Mouse (Mus musculus) adrenal gland, postnatal 14 days (tissue): ENCODE measurements around the gene Nfe2l3. TPM values are rescaled to one million over a fixed set of nuclear protein-coding genes. Genes with fewer than 3 reads are reported as not detected.
"Not testable (repeated sequence)": the region's sequence is repeated elsewhere in the genome, so short reads cannot be mapped to it uniquely, and the experiment has no call there.

Experiments used
- DNase-seq: peaks from one replicate; pipeline ENCODE4 v3.0.0; 2021; ENCODE audit warnings: mixed read lengths
- total RNA-seq: library from RNA; stranded (reverse); gene quantifications from 2 replicates; pipeline ENCODE4 v1.2.3, GENCODE M21; 2021

The Nfe2l3 gene
- total RNA-seq, 1 experiment from 2014 or later: 0.33 TPM

GRCm38 (mm10) chr6:51442191-51442835 lies 9.8 kb downstream of the Nfe2l3 start:
- DNase-seq: no peak

- DNase-seq: no peak
These were observed 20.5 kb downstream of the Nfe2l3 start for GRCm38 (mm10) chr6:51452927-51453503.

- no peak for DNase-seq
These were observed 22.5 kb downstream of the Nfe2l3 start for GRCm38 (mm10) chr6:51454949-51455348.

GRCm38 (mm10) chr6:51456198-51456597 lies 23.7 kb downstream of the Nfe2l3 start:
- DNase-seq: no peak

GRCm38 (mm10) chr6:51457283-51457682 lies 24.8 kb downstream of the Nfe2l3 start:
- no peak for DNase-seq

- no peak for DNase-seq
These were observed 25.4 kb downstream of the Nfe2l3 start for GRCm38 (mm10) chr6:51457770-51458387.

- DNase-seq: peak; percentile 63
These were observed 26.4 kb downstream of the Nfe2l3 start for GRCm38 (mm10) chr6:51458925-51459312.

GRCm38 (mm10) chr6:51459313-51460020 lies 27.0 kb downstream of the Nfe2l3 start:
- peak; percentile 24 for DNase-seq

- DNase-seq: no peak
These were observed 27.5 kb downstream of the Nfe2l3 start for GRCm38 (mm10) chr6:51460021-51460360.

GRCm38 (mm10) chr6:51460363-51460762 lies 27.9 kb downstream of the Nfe2l3 start:
- DNase-seq: no peak

- no peak for DNase-seq
These were observed 35.2 kb downstream of the Nfe2l3 start for GRCm38 (mm10) chr6:51467649-51468048.

- peak; percentile 85 for DNase-seq
These were observed 36.6 kb downstream of the Nfe2l3 start for GRCm38 (mm10) chr6:51468891-51469561.

GRCm38 (mm10) chr6:51469715-51470310 lies 37.3 kb downstream of the Nfe2l3 start, which contains the start of gene Hnrnpa2b1:
TSS of gene Hnrnpa2b1 (minus strand) at chr6:51469894.
- peak; percentile 98 for DNase-seq

- DNase-seq: peak; percentile 91
These were observed 38.1 kb downstream of the Nfe2l3 start, which contains the start of gene Cbx3 for GRCm38 (mm10) chr6:51470311-51471178. TSS of gene Cbx3 (plus strand) at chr6:51470360.

GRCm38 (mm10) chr6:51471179-51471505 lies 38.7 kb downstream of the Nfe2l3 start:
- no peak for DNase-seq

- no peak for DNase-seq
These were observed 39.3 kb downstream of the Nfe2l3 start for GRCm38 (mm10) chr6:51471782-51472181.

- no peak for DNase-seq
These were observed 39.7 kb downstream of the Nfe2l3 start for GRCm38 (mm10) chr6:51472213-51472612.

GRCm38 (mm10) chr6:51479136-51479731 lies 46.8 kb downstream of the Nfe2l3 start:
- DNase-seq: no peak

GRCm38 (mm10) chr6:51481548-51481947 lies 49.1 kb downstream of the Nfe2l3 start:
- no peak for DNase-seq

GRCm38 (mm10) chr6:51483861-51484260 lies 51.4 kb downstream of the Nfe2l3 start:
- DNase-seq: no peak

- DNase-seq: not testable (repeated sequence)
These were observed 52.1 kb downstream of the Nfe2l3 start for GRCm38 (mm10) chr6:51484556-51484955.
